Mouse (Mus musculus) kidney, embryonic 14.5 days (tissue): ENCODE measurements around the gene Spata7. TPM values are rescaled to one million over a fixed set of nuclear protein-coding genes. Genes with fewer than 3 reads are reported as not detected.

Source experiments
- ATAC-seq: fragments of 200-750 bp; cut with Nextera tagmentation; 2 replicates; pipeline ENCODE4 v1.8.0; 2017; ENCODE audit warnings: moderate number of reproducible peaks, mild to moderate bottlenecking, moderate TSS enrichment, moderate library complexity; ENCODE audit not compliant: low FRiP score, low TSS enrichment
- H3K27ac ChIP-seq: fragments of 300-500 bp; sonication (generic); 2 replicates; pipeline ENCODE4 v1.5.1; 2014; ENCODE audit warnings: low read depth, mild to moderate bottlenecking, low read length, moderate library complexity, mixed read lengths
- H3K27me3 ChIP-seq: fragments of 300-500 bp; sonication (generic); 2 replicates; pipeline ENCODE4 v1.6.1; 2014; ENCODE audit warnings: mild to moderate bottlenecking, low read length; ENCODE audit not compliant: control insufficient read depth, insufficient read depth
- H3K36me3 ChIP-seq: fragments of 300-500 bp; sonication (generic); 2 replicates; pipeline ENCODE4 v1.6.1; 2014; ENCODE audit warnings: low read length, mixed read lengths; ENCODE audit not compliant: control insufficient read depth, insufficient read depth
- H3K4me1 ChIP-seq: fragments of 300-500 bp; sonication (generic); 2 replicates; pipeline ENCODE4 v1.6.1; 2014; ENCODE audit warnings: low read length, mixed read lengths; ENCODE audit not compliant: control insufficient read depth, insufficient read depth
- H3K4me2 ChIP-seq: fragments of 300-500 bp; sonication (generic); replicated peaks from 2 replicates; pipeline ENCODE4 v1.6.1; 2014; ENCODE audit warnings: low read depth, mild to moderate bottlenecking, low read length
- H3K4me3 ChIP-seq: fragments of 300-500 bp; sonication (generic); 2 replicates; pipeline ENCODE4 v1.5.1; 2014; ENCODE audit warnings: mild to moderate bottlenecking, low read length
- H3K9ac ChIP-seq: fragments of 300-500 bp; sonication (generic); 2 replicates; pipeline ENCODE4 v1.6.1; 2014; ENCODE audit warnings: low read depth, mild to moderate bottlenecking, low read length, moderate library complexity
- H3K9me3 ChIP-seq: fragments of 300-500 bp; sonication (generic); 2 replicates; pipeline ENCODE4 v1.6.1; 2016; ENCODE audit warnings: low read length; ENCODE audit not compliant: control insufficient read depth
- WGBS: fragments of 180-500 bp; shearing (Covaris S2); extraction: QIAGEN DNeasy Blood & Tissue Kit; methylation state at CpG from one replicate; pipeline ENCODE4 v1.1.7; 2014; 5-methylcytosine and 5-hydroxymethylcytosine counted together
- polyA plus RNA-seq: library from polyadenylated mRNA; unstranded; fragments of >200 nt; fragmentation: Nextera tagmentation; extraction: Ambion mirVana; gene quantifications from 2 replicates; pipeline ENCODE4 v1.2.1, GENCODE M21; 2014

Gene Spata7
- polyA plus RNA-seq, 1 experiment from 2014 or later = 18.6 TPM

DNA sequence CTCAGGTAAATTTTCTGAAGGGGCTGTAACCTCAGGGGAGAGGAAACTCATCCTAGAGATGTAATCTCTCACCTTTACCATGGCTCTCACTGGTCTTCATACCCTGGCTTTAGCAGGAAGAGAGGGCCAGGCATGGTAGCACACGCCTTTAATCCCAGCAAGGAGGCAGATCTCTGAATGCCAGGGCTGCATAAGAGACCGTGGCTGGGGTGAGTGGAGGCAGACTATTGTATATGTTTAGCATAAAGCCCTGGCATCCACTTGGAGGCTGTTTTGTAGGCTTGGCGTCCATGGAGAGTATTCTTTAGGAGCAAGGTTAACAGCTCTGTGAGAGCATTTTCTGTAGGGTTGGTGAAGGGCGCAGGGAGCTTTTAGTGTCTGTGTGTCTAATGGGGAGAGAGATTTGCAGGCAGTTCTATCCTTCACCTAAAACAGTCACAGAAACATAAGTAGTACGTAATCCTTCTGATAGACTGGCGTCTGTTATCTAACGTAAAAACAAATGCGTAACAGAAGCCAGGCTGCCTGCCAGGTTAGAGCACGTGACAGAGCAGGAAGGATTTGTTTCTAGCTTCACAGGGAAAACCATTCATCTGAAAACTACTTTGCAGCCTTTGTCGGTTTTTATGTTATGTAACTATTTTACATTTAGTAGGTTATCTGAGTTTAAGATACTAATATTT is 40.3 kb downstream of the Spata7 start:
- Histone ChIP-seq H3K9me3 (no peaks in the 10 kb centered on the region), H3K27ac (no peak overlapping the region), H3K36me3 (peaks cover 7% of the 10 kb centered on the region; the same call in 1 of the 2 replicates), H3K4me1 (no peaks in the 10 kb centered on the region), H3K4me2 (no peak overlapping the region), H3K9ac (no peak overlapping the region), H3K4me3 (no peak overlapping the region), H3K27me3 (no peaks in the 10 kb centered on the region)
- no peak for ATAC-seq
- WGBS = 66% methylated on average over 10 of the region's 10 CpGs

DNA sequence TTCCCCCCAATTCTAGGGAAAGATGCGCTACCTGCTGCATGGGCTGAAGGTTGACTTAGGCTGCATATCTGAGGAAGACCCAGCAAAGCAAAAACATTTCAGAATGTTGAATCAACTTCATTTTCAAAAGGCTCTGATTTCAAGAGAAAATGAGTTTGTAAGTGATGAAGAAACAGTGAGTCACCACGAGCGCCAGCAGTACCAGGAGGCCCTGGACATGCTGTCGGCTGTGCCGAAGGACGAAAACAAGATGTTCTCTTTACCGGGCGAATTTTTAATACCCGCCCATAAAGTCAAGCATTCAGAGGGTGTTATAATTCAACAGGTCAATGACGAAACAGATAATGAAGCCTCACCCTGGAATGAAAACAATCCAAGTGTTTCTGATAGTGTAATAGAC is 41.1 kb downstream of the Spata7 start:
- no peak overlapping the region for H3K4me3 ChIP-seq
- H3K27ac ChIP-seq = no peak overlapping the region

DNA sequence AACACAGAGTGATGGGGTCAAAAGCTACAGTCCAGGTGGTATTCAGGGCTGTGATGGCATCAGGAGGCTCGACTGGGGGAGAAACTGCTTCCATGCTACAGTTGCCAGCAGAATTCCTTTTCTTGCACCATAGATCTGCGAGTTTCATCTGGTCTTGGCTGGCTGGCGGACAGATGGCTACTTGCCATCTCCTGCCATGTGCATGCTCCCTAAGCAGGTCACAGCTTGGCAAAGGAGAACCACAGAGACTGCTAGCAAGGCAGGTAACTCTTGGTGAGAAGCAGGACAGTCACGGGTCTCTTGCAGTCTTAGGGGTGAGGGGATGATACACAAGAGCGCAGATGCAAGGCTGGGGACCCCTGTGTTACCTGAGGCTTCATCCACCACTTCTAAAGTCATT is 41.9 kb downstream of the Spata7 start:
- no peaks in the 10 kb centered on the region for H3K9me3 ChIP-seq
- no peaks in the 10 kb centered on the region for H3K27me3 ChIP-seq
- no peak overlapping the region for H3K4me2 ChIP-seq
- WGBS = 91% methylated on average over 5 of the region's 5 CpGs
- no peak overlapping the region for H3K4me3 ChIP-seq
- no peak for ATAC-seq
- no peaks in the 10 kb centered on the region for H3K4me1 ChIP-seq
- H3K36me3 ChIP-seq = peaks cover 7% of the 10 kb centered on the region; the same call in 1 of the 2 replicates
- no peak overlapping the region for H3K9ac ChIP-seq
- H3K27ac ChIP-seq = no peak overlapping the region

More for the DNA sequence above, 41.1 kb downstream of the Spata7 start:
- Histone ChIP-seq H3K9ac (no peak overlapping the region), H3K4me1 (no peaks in the 10 kb centered on the region), H3K27me3 (no peaks in the 10 kb centered on the region), H3K9me3 (no peaks in the 10 kb centered on the region), H3K4me2 (no peak overlapping the region), H3K36me3 (peaks cover 7% of the 10 kb centered on the region; the same call in 1 of the 2 replicates)
- ATAC-seq = no peak
- 88% methylated on average over 10 of the region's 10 CpGs for WGBS

DNA sequence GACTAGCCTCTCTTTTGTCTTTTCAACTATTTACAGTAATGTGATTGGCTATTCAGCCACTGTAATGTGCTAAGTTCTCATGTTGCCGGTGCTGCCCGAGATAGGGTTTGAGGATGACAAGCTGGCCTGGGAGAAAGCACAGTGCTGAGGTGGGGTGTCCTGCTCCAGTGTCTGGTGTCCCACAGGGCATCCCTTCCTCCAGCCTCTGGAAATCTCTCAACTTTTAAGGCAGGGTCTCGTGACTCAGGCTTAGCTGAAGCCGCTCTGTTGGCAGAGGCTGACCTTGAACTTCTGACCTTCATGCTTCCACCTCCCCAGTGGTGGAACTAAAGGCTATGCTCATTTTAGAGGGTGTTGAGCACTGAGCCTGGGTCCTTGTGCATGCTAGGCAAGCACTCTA is 42.5 kb downstream of the Spata7 start:
- no peak for ATAC-seq
- H3K27me3 ChIP-seq = no peaks in the 10 kb centered on the region
- no peak overlapping the region for H3K27ac ChIP-seq
- no peaks in the 10 kb centered on the region for H3K4me1 ChIP-seq
- 86% methylated on average over 4 of the region's 4 CpGs for WGBS
- no peak overlapping the region for H3K4me2 ChIP-seq
- H3K9ac ChIP-seq = no peak overlapping the region
- no peaks in the 10 kb centered on the region for H3K9me3 ChIP-seq
- no peak overlapping the region for H3K4me3 ChIP-seq
- H3K36me3 ChIP-seq = peaks cover 7% of the 10 kb centered on the region; the same call in 1 of the 2 replicates

DNA sequence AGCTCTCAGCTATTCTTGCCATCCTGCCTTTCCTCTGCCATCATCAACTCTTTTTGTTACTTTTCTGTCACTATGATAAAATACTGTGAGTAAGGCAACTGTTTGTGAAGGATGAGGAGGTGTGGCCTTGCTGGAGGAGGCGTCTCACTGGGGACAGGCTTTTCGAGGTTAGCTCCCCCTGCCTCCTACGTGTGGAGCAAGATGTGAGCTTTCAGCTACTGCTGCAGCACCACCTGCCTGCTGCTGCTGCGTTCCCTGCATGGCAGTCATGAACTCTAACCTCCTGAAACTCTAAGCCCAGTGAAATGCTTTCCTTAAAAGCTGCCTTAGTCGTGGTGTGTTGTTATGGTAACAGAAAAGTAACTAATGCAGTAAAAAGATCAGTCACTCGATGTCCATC is 45.9 kb downstream of the Spata7 start:
- peaks cover 15% of the 10 kb centered on the region; the same call in 1 of the 2 replicates for H3K36me3 ChIP-seq
- H3K27me3 ChIP-seq = no peaks in the 10 kb centered on the region
- H3K27ac ChIP-seq = no peak overlapping the region
- WGBS = 58% methylated on average over 6 of the region's 6 CpGs
- H3K4me1 ChIP-seq = no peaks in the 10 kb centered on the region
- no peak for ATAC-seq
- H3K4me2 ChIP-seq = no peak overlapping the region
- no peak overlapping the region for H3K4me3 ChIP-seq
- H3K9ac ChIP-seq = no peak overlapping the region
- H3K9me3 ChIP-seq = no peaks in the 10 kb centered on the region

DNA sequence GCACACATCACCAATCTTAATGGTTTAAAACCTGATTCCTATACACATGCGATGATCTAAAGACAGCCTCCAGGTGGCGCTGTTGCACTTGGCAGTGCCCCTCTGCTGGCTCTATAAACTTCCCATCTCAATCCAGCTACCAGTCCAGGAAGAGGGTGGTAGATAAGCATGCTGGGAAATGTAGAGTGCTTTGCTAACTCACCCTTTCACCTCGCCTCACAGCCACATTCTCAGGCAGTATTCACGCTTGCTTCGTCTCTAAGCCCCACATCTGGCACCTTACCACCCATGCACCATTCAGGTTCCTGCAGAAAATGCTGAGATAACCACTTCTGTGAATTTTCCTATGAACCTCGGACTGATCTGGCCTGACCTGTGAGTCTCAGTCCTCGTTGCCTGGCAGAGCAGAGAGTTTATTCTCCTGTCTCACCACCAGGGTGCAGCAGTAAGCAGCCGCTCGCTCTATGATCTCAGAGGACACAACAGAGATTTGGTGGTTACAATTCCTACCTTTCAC is 46.7 kb downstream of the Spata7 start:
- Histone ChIP-seq H3K27me3 (no peaks in the 10 kb centered on the region), H3K36me3 (peaks cover 19% of the 10 kb centered on the region; the same call in 1 of the 2 replicates), H3K4me3 (peak overlapping the region; percentile 27), H3K4me1 (no peaks in the 10 kb centered on the region), H3K9me3 (no peaks in the 10 kb centered on the region), H3K9ac (no peak overlapping the region), H3K4me2 (peak overlapping the region; percentile 43), H3K27ac (no peak overlapping the region)
- 12% methylated on average over 9 of the region's 9 CpGs for WGBS
- peak; percentile 95 for ATAC-seq

DNA sequence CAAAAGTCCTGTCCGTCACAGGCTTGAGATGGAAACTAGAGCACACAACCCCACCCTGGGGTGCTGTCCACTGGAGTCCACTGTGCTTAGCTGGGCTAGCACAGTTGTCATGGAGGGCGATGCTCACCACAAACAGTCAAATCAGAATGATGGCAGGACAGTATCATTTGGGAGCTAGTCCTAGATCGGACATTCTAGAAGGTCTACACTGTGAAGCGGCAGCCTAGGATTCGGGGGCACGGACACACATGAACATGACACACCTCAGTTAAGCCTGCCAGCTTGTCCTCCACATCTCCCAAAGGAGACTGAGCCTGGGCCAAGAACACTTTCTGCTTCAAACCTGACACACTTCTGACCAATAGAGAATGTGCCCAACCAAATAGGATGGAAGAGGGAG is 48.9 kb downstream of the Spata7 start:
- no peak overlapping the region for H3K27ac ChIP-seq
- ATAC-seq = no peak
- no peak overlapping the region for H3K9ac ChIP-seq
- 95% methylated on average over 6 of the region's 6 CpGs for WGBS
- H3K4me2 ChIP-seq = no peak overlapping the region
- H3K9me3 ChIP-seq = no peaks in the 10 kb centered on the region
- H3K4me1 ChIP-seq = no peaks in the 10 kb centered on the region
- H3K27me3 ChIP-seq = no peaks in the 10 kb centered on the region
- peaks cover 16% of the 10 kb centered on the region; the same call in 1 of the 2 replicates for H3K36me3 ChIP-seq
- H3K4me3 ChIP-seq = no peak overlapping the region

DNA sequence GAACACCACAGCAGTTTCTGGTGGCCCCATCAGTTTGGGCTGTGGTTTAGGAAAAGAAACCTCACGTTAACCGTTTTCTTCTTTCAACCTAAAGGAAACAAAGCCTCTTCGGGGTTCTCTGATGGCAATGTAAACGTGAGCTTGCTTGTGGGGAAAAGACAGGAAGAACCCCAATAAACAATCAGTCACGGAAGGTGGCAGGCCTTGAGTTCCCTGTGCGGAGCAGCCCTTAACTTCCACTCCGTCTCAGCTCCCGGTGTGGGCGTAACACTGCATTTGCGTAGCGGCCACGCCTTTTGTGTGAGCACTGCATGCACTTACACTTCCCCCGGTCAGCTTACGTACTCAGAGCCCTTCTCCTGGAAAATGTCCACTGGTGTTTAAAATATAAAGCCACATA is 49.4 kb downstream of the Spata7 start:
- 54% methylated on average over 14 of the region's 14 CpGs for WGBS
- H3K27ac ChIP-seq = no peak overlapping the region

DNA sequence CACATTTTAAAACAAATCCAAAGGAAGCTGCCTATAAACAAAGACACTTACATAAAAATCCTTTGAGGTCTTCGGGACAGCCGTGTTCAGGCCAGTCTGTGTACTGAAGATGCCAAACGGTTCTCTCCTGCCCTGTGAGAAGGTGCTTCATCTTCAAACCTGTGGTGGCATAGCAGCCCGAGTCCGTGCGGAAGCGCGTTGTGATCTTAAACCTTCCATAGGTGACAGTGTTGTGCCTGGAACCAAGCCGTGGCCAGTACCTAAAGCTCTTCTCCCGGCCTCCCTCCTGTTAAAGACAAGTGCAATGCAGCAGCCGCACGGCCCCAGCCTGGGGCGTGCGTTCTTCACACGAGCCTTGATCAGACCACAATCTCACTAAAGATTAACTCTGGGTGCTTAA is 51.9 kb downstream of the Spata7 start:
- Histone ChIP-seq H3K4me1 (no peaks in the 10 kb centered on the region), H3K36me3 (peaks cover 25% of the 10 kb centered on the region; the same call in 1 of the 2 replicates), H3K4me2 (no peak overlapping the region), H3K9me3 (no peaks in the 10 kb centered on the region), H3K4me3 (no peak overlapping the region), H3K27me3 (no peaks in the 10 kb centered on the region), H3K27ac (no peak overlapping the region), H3K9ac (no peak overlapping the region)
- WGBS = 90% methylated on average over 15 of the region's 15 CpGs
- no peak for ATAC-seq

More for the DNA sequence above, 49.4 kb downstream of the Spata7 start:
- H3K4me3 ChIP-seq = no peak overlapping the region
- H3K4me2 ChIP-seq = no peak overlapping the region
- H3K9me3 ChIP-seq = no peaks in the 10 kb centered on the region
- ATAC-seq = no peak
- H3K9ac ChIP-seq = no peak overlapping the region
- H3K27me3 ChIP-seq = no peaks in the 10 kb centered on the region
- H3K4me1 ChIP-seq = no peaks in the 10 kb centered on the region
- H3K36me3 ChIP-seq = peaks cover 21% of the 10 kb centered on the region; the same call in 1 of the 2 replicates
